Mouse (Mus musculus) limb, embryonic 14.5 days (tissue): ENCODE results near the gene Pigk. TPM values are rescaled to one million over a fixed set of nuclear protein-coding genes. Genes with fewer than 3 reads are reported as not detected.

Experiments
- ATAC-seq: fragments of 200-750 bp; cut with Nextera tagmentation; 2 replicates; pipeline ENCODE4 v1.8.0; 2017; ENCODE audit warnings: low read depth, moderate number of reproducible peaks, moderate TSS enrichment; ENCODE audit not compliant: low FRiP score
- DNase-seq: peaks from one replicate; pipeline ENCODE4 v3.0.0-alpha.2; 2015; ENCODE audit warnings: low spot score
- H3K27ac ChIP-seq: fragments of 300-500 bp; sonication (generic); replicated peaks from 2 replicates; pipeline ENCODE4 v1.5.1; 2014; ENCODE audit warnings: low read depth, mild to moderate bottlenecking, low read length, moderate library complexity, mixed read lengths
- H3K27me3 ChIP-seq: fragments of 300-500 bp; sonication (generic); 2 replicates; pipeline ENCODE4 v1.6.1; 2014; ENCODE audit warnings: low read length, mixed read lengths; ENCODE audit not compliant: control insufficient read depth, insufficient read depth
- H3K36me3 ChIP-seq: fragments of 300-500 bp; sonication (generic); 2 replicates; pipeline ENCODE4 v1.6.1; 2014; ENCODE audit warnings: mild to moderate bottlenecking, low read length, moderate library complexity, mixed read lengths; ENCODE audit not compliant: control insufficient read depth, insufficient read depth
- H3K4me1 ChIP-seq: fragments of 300-500 bp; sonication (generic); 2 replicates; pipeline ENCODE4 v1.6.1; 2014; ENCODE audit warnings: antibody characterized with exemption, low read length, mixed read lengths; ENCODE audit not compliant: control insufficient read depth, insufficient read depth
- H3K4me2 ChIP-seq: fragments of 300-500 bp; sonication (generic); replicated peaks from 2 replicates; pipeline ENCODE4 v1.6.1; 2014; ENCODE audit warnings: low read depth, mild to moderate bottlenecking, low read length, moderate library complexity; ENCODE audit not compliant: severe bottlenecking
- H3K4me3 ChIP-seq: fragments of 300-500 bp; sonication (generic); replicated peaks from 2 replicates; pipeline ENCODE4 v1.5.1; 2014; ENCODE audit warnings: low read length
- H3K9ac ChIP-seq: fragments of 300-500 bp; sonication (generic); 2 replicates; pipeline ENCODE4 v1.6.1; 2014; ENCODE audit warnings: mild to moderate bottlenecking, low read depth, low read length, moderate library complexity; ENCODE audit not compliant: severe bottlenecking
- H3K9me3 ChIP-seq: fragments of 300-500 bp; sonication (generic); 2 replicates; pipeline ENCODE4 v1.6.1; 2016; ENCODE audit warnings: low read length; ENCODE audit not compliant: control insufficient read depth
- POLR2A ChIP-seq: fragments of 200-500 bp; IDR thresholded peaks from 2 replicates; pipeline ENCODE4 v1.8.0; 2012; ENCODE audit warnings: inconsistent platforms, mild to moderate bottlenecking, moderate library complexity, borderline replicate concordance; ENCODE audit not compliant: insufficient read depth, insufficient read length; ENCODE audit errors: extremely low read depth
- WGBS: fragments of 180-500 bp; shearing (Covaris S2); extraction: QIAGEN DNeasy Blood & Tissue Kit; methylation state at CpG from one replicate; pipeline ENCODE4 v1.1.7; 2014; 5-methylcytosine and 5-hydroxymethylcytosine counted together
- polyA plus RNA-seq, 2 experiments: library from polyadenylated mRNA; depleted of rRNA in 1 of 2; stranded (reverse) in 1 of 2; unstranded in 1 of 2; fragments of >200 nt; fragmentation: Nextera tagmentation in 1 of 2; extraction: Ambion mirVana in 1 of 2; gene quantifications; 2 replicates each; pipeline versions ENCODE4 v1.2.1 to v1.2.3; 2012 to 2014

The Pigk gene
- polyA plus RNA-seq, 2 experiments: 20.4 to 53.1 TPM

GRCm38 (mm10) chr3:152815110-152815509 lies 101.2 kb downstream of the Pigk start:
- H3K36me3 ChIP-seq: no peaks in the 10 kb centered on the region
- 88% methylated on average over 5 of the region's 5 CpGs for WGBS
- no peak for DNase-seq

GRCm38 (mm10) chr3:152820406-152820805 lies 106.5 kb downstream of the Pigk start:
- no peak overlapping the region for H3K4me3 ChIP-seq
- no peak for TF ChIP-seq POLR2A
- WGBS: 80% methylated on average over 3 of the region's 3 CpGs
- ATAC-seq (no peak), DNase-seq (no peak)
- H3K9me3 ChIP-seq: no peaks in the 10 kb centered on the region
- H3K4me1 ChIP-seq: no peaks in the 10 kb centered on the region
- no peaks in the 10 kb centered on the region for H3K36me3 ChIP-seq
- no peak overlapping the region for H3K9ac ChIP-seq
- H3K4me2 ChIP-seq: no peak overlapping the region
- H3K27ac ChIP-seq: no peak overlapping the region
- H3K27me3 ChIP-seq: no peaks in the 10 kb centered on the region

More at GRCm38 (mm10) chr3:152815110-152815509, 101.2 kb downstream of the Pigk start:
- Histone ChIP-seq H3K4me2 (no peak overlapping the region), H3K4me1 (no peaks in the 10 kb centered on the region), H3K9ac (no peak overlapping the region), H3K9me3 (no peaks in the 10 kb centered on the region), H3K4me3 (no peak overlapping the region), H3K27ac (no peak overlapping the region), H3K27me3 (no peaks in the 10 kb centered on the region)
- TF ChIP-seq POLR2A: no peak
- no peak for ATAC-seq

GRCm38 (mm10) chr3:152821202-152821601 lies 107.3 kb downstream of the Pigk start:
- H3K27ac ChIP-seq: no peak overlapping the region
- no peaks in the 10 kb centered on the region for H3K36me3 ChIP-seq
- ATAC-seq (peak; percentile 55; the same call in 1 of the 2 replicates), DNase-seq (peak; percentile 92)
- no peak overlapping the region for H3K4me3 ChIP-seq
- TF ChIP-seq POLR2A: no peak
- H3K4me1 ChIP-seq: no peaks in the 10 kb centered on the region
- H3K9ac ChIP-seq: no peak overlapping the region
- no peaks in the 10 kb centered on the region for H3K9me3 ChIP-seq
- WGBS: 60% methylated on average over 14 of the region's 14 CpGs
- no peak overlapping the region for H3K4me2 ChIP-seq
- H3K27me3 ChIP-seq: no peaks in the 10 kb centered on the region

GRCm38 (mm10) chr3:152831377-152831776 lies 117.5 kb downstream of the Pigk start:
- no peak overlapping the region for H3K4me3 ChIP-seq
- no peaks in the 10 kb centered on the region for H3K27me3 ChIP-seq
- ATAC-seq: no peak
- DNase-seq: peak; percentile 58
- H3K36me3 ChIP-seq: no peaks in the 10 kb centered on the region
- no peak for TF ChIP-seq POLR2A
- 52% methylated on average over 3 of the region's 3 CpGs for WGBS
- no peak overlapping the region for H3K9ac ChIP-seq
- no peak overlapping the region for H3K4me2 ChIP-seq
- H3K27ac ChIP-seq: no peak overlapping the region
- no peaks in the 10 kb centered on the region for H3K9me3 ChIP-seq
- H3K4me1 ChIP-seq: no peaks in the 10 kb centered on the region

- no peak for TF ChIP-seq POLR2A
- H3K4me1 ChIP-seq: no peaks in the 10 kb centered on the region
- no peak for ATAC-seq
Observed at GRCm38 (mm10) chr3:152831974-152832373, 118.1 kb downstream of the Pigk start.

GRCm38 (mm10) chr3:152832436-152832835 lies 118.5 kb downstream of the Pigk start:
- TF ChIP-seq POLR2A: no peak
- Histone ChIP-seq H3K27ac (no peak overlapping the region), H3K4me1 (no peaks in the 10 kb centered on the region), H3K36me3 (no peaks in the 10 kb centered on the region), H3K27me3 (no peaks in the 10 kb centered on the region), H3K4me2 (no peak overlapping the region), H3K4me3 (no peak overlapping the region), H3K9ac (no peak overlapping the region), H3K9me3 (no peaks in the 10 kb centered on the region)
- 76% methylated on average over 4 of the region's 4 CpGs for WGBS
- no peak for DNase-seq
- no peak for ATAC-seq

More at GRCm38 (mm10) chr3:152831974-152832373, 118.1 kb downstream of the Pigk start:
- WGBS: 79% methylated on average over 9 of the region's 9 CpGs
- Histone ChIP-seq H3K9me3 (no peaks in the 10 kb centered on the region), H3K27me3 (no peaks in the 10 kb centered on the region), H3K27ac (no peak overlapping the region), H3K9ac (no peak overlapping the region), H3K36me3 (no peaks in the 10 kb centered on the region), H3K4me3 (no peak overlapping the region), H3K4me2 (no peak overlapping the region)
- DNase-seq: no peak
